Mouse (Mus musculus) lung, postnatal 0 days (tissue): ENCODE measurements around the gene Mrpl18. TPM values are rescaled to one million over a fixed set of nuclear protein-coding genes. Genes with fewer than 3 reads are reported as not detected.
"Not testable (repeated sequence)": the region's sequence is repeated elsewhere in the genome, so short reads cannot be mapped to it uniquely, and the experiment has no call there.

Source experiments
- ATAC-seq: fragments of 200-750 bp; cut with Nextera tagmentation; 2 replicates; pipeline ENCODE4 v1.8.0; 2017; ENCODE audit warnings: moderate library complexity
- DNase-seq: peaks from one replicate; pipeline ENCODE4 v3.0.0-alpha.2; 2016; ENCODE audit warnings: low spot score
- H3K27ac ChIP-seq: fragments of 300-500 bp; sonication (generic); 2 replicates; pipeline ENCODE4 v1.5.1; 2014; ENCODE audit warnings: antibody characterized with exemption, mild to moderate bottlenecking, low read length, mixed read lengths
- H3K27me3 ChIP-seq: fragments of 300-500 bp; sonication (generic); replicated peaks from 2 replicates; pipeline ENCODE4 v1.6.1; 2014; ENCODE audit warnings: low read length, mixed read lengths; ENCODE audit not compliant: insufficient read depth
- H3K36me3 ChIP-seq: fragments of 300-500 bp; sonication (generic); 2 replicates; pipeline ENCODE4 v1.6.1; 2014; ENCODE audit warnings: low read length, mixed read lengths; ENCODE audit not compliant: insufficient read depth
- H3K4me1 ChIP-seq: fragments of 300-500 bp; sonication (generic); 2 replicates; pipeline ENCODE4 v1.6.1; 2014; ENCODE audit warnings: antibody characterized with exemption, low read depth, low read length, mixed read lengths; ENCODE audit not compliant: insufficient read depth
- H3K4me2 ChIP-seq: fragments of 300-500 bp; sonication (generic); replicated peaks from 2 replicates; pipeline ENCODE4 v1.6.1; 2014; ENCODE audit warnings: low read depth, mild to moderate bottlenecking, low read length, moderate library complexity, mixed read lengths
- H3K4me3 ChIP-seq: fragments of 300-500 bp; sonication (generic); 2 replicates; pipeline ENCODE4 v1.5.1; 2014; ENCODE audit warnings: low read depth, low read length
- H3K9ac ChIP-seq: fragments of 300-500 bp; sonication (generic); replicated peaks from 2 replicates; pipeline ENCODE4 v1.6.1; 2014; ENCODE audit warnings: low read depth, mild to moderate bottlenecking
- H3K9me3 ChIP-seq: fragments of 300-500 bp; sonication (generic); 2 replicates; pipeline ENCODE4 v1.6.1; 2016; ENCODE audit warnings: low read length, mixed read lengths
- CTCF ChIP-seq: IDR thresholded peaks from 2 replicates; pipeline ENCODE4 v1.5.1; 2016; ENCODE audit warnings: antibody characterized with exemption, mild to moderate bottlenecking
- EP300 ChIP-seq: IDR thresholded peaks from 2 replicates; pipeline ENCODE4 v1.6.1; 2016; ENCODE audit warnings: antibody characterized with exemption, mild to moderate bottlenecking, control low read depth
- WGBS: fragments of 180-500 bp; shearing (Covaris S2); extraction: QIAGEN DNeasy Blood & Tissue Kit; methylation state at CpG from one replicate; pipeline ENCODE4 v1.1.7; 2014; 5-methylcytosine and 5-hydroxymethylcytosine counted together
- polyA plus RNA-seq: library from polyadenylated mRNA; unstranded; fragments of >200 nt; fragmentation: Nextera tagmentation; extraction: Ambion mirVana; gene quantifications from 2 replicates; pipeline ENCODE4 v1.2.1, GENCODE M21; 2015

The Mrpl18 gene
- polyA plus RNA-seq, 1 experiment from 2014 or later: 70.2 TPM

DNA sequence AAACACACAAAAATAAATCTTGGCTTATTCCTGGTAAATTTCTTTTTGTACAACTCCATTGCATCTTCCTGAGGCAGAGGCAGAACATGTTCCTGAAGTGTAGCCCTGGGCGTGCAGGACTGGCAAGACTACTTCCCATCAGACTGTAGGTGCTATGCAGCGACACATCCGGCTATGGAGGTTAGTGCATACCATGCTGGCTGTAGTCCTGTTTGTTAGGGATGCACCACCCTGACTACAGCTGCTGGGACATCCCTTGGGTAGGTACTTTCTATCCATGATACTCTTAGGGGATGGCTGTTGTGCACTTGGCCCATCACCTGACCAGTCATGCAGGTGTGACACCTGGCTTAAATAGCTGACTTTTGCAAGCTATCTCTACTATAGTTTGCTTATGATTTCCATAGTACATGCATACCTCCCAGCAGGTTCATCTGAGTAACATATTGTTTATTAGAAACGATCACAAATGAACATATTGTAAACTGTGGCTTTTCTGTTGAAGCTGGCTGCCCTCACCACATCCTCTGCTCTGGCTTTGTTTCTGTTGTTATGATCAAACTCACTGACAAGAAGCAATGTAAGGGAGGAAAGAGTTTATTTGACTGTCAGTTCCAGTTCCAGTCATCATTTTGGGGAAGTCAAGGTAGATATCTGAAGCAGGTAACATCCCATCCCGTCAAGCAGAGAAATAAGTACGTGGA is 26.5 kb upstream of the Mrpl18 start:
- DNase-seq (no peak), ATAC-seq (no peak)
- Histone ChIP-seq H3K9me3 (no peaks in the 10 kb centered on the region), H3K27me3 (no peaks in the 10 kb centered on the region), H3K4me1 (no peaks in the 10 kb centered on the region), H3K4me3 (no peak overlapping the region), H3K27ac (no peak overlapping the region), H3K9ac (no peak overlapping the region), H3K36me3 (0 out of 2 replicates have a peak, but pooled peaks cover 6% of the 10 kb centered on the region), H3K4me2 (no peak overlapping the region)
- no peak for TF ChIP-seq CTCF
- WGBS: 86% methylated on average over 6 of the region's 6 CpGs

DNA sequence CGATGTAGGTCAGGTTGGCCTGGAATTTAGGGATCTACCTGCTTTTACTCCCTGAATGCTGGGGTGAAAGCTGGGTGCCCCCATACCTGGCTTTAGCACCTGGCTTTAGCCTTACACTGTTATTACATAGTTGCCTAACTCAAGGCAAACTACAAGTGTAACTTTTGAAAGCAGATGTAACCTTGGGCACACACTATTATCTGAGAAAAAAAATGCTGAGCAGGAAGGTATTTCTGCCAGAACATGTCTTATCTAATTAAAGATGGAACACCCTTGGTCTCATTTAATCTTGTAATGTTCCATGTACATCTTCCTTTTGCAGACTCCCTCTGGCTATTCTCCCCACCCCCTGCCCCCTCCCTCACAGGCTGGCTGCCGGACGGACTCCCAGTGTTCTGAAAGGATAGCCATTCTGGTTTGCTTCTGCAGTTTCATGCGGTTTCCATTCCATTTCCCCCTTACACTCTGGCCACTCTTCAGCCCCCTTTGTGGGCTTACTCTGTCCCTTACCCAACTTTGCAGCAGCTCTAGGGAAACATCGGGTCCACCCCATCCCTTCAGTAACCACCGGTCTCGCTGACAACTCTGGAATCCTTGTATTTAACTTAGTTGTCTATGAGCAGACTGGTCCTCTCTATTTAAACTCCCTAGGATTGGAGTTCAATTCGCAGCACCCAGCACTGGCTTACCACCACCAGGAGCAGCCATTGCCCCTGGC is 25.6 kb upstream of the Mrpl18 start:
- Histone ChIP-seq H3K4me1 (no peaks in the 10 kb centered on the region), H3K36me3 (0 out of 2 replicates have a peak, but pooled peaks cover 6% of the 10 kb centered on the region), H3K27ac (no peak overlapping the region), H3K4me2 (no peak overlapping the region), H3K9me3 (no peaks in the 10 kb centered on the region), H3K4me3 (no peak overlapping the region), H3K9ac (no peak overlapping the region), H3K27me3 (no peaks in the 10 kb centered on the region)
- DNase-seq (no peak), ATAC-seq (no peak)
- 76% methylated on average over 8 of the region's 8 CpGs for WGBS
- TF ChIP-seq CTCF: no peak
- TF ChIP-seq EP300: no peak

DNA sequence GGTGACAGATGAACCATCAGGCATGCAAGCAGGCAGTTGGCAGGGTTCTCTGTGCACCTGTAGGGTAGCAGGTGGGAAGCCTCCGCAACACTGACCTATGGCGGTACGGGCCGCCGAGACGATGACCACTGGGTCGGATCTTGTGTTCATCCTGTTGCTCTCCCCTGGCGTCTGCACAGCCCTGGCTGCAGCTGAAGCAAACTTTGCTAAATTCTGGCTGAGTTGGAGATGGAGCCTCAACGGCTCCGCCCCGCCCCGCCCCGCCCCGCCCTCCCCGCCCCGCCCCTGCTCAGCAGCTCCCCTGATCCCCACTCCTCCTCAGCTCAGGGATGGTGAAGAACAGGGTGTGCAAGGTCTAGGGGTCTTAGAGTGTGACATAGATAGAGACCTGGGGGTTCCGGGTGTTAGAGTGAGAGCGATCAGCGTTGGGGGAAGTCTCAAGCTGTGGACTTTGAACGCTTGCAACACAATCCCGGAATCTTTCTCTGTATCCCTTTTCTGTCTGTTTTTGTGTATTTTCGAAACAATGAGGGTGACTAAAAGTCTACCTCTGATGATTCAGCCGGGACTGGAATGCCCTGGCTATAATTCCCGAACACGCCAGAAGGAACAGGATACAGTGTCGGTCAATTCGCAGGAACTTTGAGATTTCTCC is 24.1 kb upstream of the Mrpl18 start, which contains the start of gene Acat3:
Gene Acat3, minus strand, starts transcription at position 450 of the 655 bp plus-strand sequence.
- peak within 1 kb of the TSS; percentile 47 for H3K4me2 ChIP-seq
- H3K27me3 ChIP-seq: no peaks in the 10 kb centered on the region
- TF ChIP-seq CTCF: no peak
- no peak for TF ChIP-seq EP300
- DNase-seq (peak; percentile 28), ATAC-seq (peak; percentile 77)
- no peaks in the 10 kb centered on the region for H3K4me1 ChIP-seq
- 0 out of 2 replicates have a peak, but pooled peaks cover 6% of the 10 kb centered on the region for H3K36me3 ChIP-seq
- 9% methylated on average over 26 of the region's 27 CpGs for WGBS
- no peaks in the 10 kb centered on the region for H3K9me3 ChIP-seq
- no peak within 1 kb of the TSS for H3K9ac ChIP-seq
- peak within 1 kb of the TSS; percentile 27; the same call in 1 of the 2 replicates for H3K4me3 ChIP-seq
- H3K27ac ChIP-seq: no peak within 1 kb of the TSS

DNA sequence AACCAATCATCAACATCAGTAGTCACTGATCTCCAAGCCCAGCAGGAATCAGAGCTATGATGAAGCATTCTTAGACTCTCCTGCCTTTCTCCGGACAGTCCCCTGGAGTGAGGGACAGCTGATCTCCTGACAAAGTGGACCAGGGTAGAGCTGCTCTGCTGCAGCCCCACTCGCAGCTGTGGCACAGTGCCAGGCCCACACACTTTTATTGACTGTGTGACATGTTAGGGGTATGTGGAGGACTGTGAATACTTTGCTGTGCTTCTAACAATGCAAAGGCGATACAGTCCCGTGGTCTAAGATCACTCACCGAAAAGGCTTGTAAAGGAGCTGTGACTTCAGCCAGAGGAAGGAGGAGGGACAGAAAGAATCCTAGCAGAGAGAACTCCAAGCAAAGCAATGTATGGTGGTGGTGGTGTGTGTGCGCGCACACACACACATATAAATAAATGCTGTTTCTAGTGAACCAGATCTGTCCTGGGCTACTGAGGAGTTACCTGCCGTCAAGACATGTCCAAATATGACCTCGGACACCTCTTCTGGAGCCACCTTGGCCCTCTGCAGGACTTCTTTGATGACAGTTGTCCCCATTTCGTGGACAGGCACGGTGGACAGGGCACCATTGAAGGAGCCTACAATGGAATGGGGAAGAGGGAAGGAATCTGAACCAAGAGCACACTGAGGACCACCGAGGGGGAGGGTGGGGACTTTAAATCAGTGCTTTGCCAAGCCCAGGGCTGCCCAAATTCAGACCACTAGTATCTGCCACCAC is 23.4 kb upstream of the Mrpl18 start:
- H3K27ac ChIP-seq: not testable (repeated sequence)
- ATAC-seq: 0 out of 2 replicates have a peak, but pooled peaks have one; percentile 4
- WGBS: 32% methylated on average over 2 of the region's 12 CpGs

DNA sequence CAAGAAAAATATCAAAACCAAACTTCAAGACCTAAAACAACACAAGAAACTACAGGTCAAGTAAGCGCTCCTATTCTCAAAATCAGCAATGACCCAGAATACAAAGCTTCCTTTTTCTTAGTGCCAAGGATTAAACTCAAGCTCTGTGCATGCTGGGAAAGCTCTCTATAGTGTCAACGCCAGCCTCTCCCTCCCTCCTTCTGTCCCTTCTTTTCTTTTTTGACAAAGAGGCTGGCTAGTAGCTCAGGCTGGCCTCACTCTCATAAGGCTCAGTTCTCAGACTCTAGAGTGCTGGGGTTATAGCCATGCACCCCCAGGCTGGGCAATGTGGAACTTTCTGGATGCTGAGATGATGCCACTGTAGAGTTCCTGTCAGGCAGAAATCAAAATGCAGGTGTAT is 21.9 kb upstream of the Mrpl18 start:
- Histone ChIP-seq H3K9me3 (no peaks in the 10 kb centered on the region), H3K4me3 (no peak overlapping the region), H3K36me3 (no peaks in the 10 kb centered on the region), H3K9ac (no peak overlapping the region), H3K4me1 (no peaks in the 10 kb centered on the region), H3K4me2 (no peak overlapping the region), H3K27me3 (no peaks in the 10 kb centered on the region), H3K27ac (no peak overlapping the region)
- 60% methylated on average over 2 of the region's 2 CpGs for WGBS
- no peak for ATAC-seq
- TF ChIP-seq EP300: no peak
- no peak for TF ChIP-seq CTCF
- no peak for DNase-seq

More for the DNA sequence above, 23.4 kb upstream of the Mrpl18 start:
- not testable (repeated sequence) for H3K9me3 ChIP-seq, H3K9ac ChIP-seq, H3K27me3 ChIP-seq, DNase-seq, H3K4me1 ChIP-seq, H3K4me3 ChIP-seq, H3K36me3 ChIP-seq
- H3K4me2 ChIP-seq: peak overlapping the region; percentile 47
